Mouse (Mus musculus) heart, embryonic 10.5 days (tissue): ENCODE data around the gene Stfa2l1. TPM values are rescaled to one million over a fixed set of nuclear protein-coding genes. Genes with fewer than 3 reads are reported as not detected.
"Not testable (repeated sequence)": the region's sequence is repeated elsewhere in the genome, so short reads cannot be mapped to it uniquely, and the experiment has no call there.

ENCODE experiments used
- DNase-seq: peaks from one replicate; pipeline ENCODE4 v3.0.0-alpha.2; 2017; ENCODE audit warnings: low spot score
- H3K27ac ChIP-seq: fragments of 300-500 bp; sonication (generic); 2 replicates; pipeline ENCODE4 v1.5.1; 2016; ENCODE audit warnings: mild to moderate bottlenecking
- H3K27me3 ChIP-seq: fragments of 300-500 bp; sonication (generic); 2 replicates; pipeline ENCODE4 v1.6.1; 2016; ENCODE audit warnings: mild to moderate bottlenecking; ENCODE audit not compliant: poor library complexity, insufficient read depth, severe bottlenecking
- H3K36me3 ChIP-seq: fragments of 300-500 bp; sonication (generic); 2 replicates; pipeline ENCODE4 v1.6.1; 2016; ENCODE audit warnings: mild to moderate bottlenecking, moderate library complexity
- H3K4me1 ChIP-seq: fragments of 300-500 bp; sonication (generic); 2 replicates; pipeline ENCODE4 v1.6.1; 2016; ENCODE audit warnings: mild to moderate bottlenecking
- H3K4me3 ChIP-seq: fragments of 300-500 bp; sonication (generic); 2 replicates; pipeline ENCODE4 v1.5.1; 2016; ENCODE audit warnings: mild to moderate bottlenecking, moderate library complexity
- H3K9me3 ChIP-seq: fragments of 300-500 bp; sonication (generic); 2 replicates; pipeline ENCODE4 v1.6.1; 2016; ENCODE audit warnings: mild to moderate bottlenecking, moderate library complexity
- WGBS: fragments of 180-500 bp; shearing (Covaris S2); methylation state at CpG from one replicate; pipeline ENCODE4 v1.1.7; 2016; 5-methylcytosine and 5-hydroxymethylcytosine counted together
- polyA plus RNA-seq: library from polyadenylated mRNA; unstranded; fragments of >200 nt; fragmentation: Nextera tagmentation; extraction: Ambion mirVana; gene quantifications from 2 replicates; pipeline ENCODE4 v1.2.1, GENCODE M21; 2016

Stfa2l1 gene
- polyA plus RNA-seq = not detected in 2 replicates

DNA sequence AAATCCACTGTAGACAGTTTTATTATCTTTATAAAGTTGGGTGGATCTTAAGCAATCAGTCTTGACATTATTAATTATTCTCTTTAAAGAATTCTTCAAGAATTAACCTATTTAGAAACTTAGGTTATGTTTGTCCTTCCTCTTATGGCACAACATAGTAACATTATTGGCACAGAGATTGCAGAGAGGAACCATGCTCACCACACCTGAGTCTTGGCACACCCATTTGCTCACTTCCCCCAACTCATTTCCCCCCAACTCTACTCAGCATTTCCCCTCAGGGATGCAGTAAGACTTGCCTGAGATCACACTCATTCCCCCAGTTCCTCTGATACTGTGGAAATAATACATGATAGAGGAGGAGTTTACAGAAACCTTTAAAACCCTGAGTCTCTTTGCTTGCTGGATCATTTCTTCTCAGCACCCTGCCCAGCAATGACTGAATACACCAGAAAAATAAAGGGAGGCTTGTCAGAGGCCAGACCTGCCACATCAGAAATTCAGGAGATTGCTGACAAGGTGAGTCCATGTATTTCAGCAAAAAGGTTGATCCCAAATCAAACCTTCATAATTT lies at the start of gene Stfa2l1:
Gene Stfa2l1 (plus strand): TSS at position 410 of the 574 bp plus-strand sequence.
- Histone ChIP-seq H3K36me3 (no peaks in the 10 kb centered on the region), H3K9me3 (no peaks in the 10 kb centered on the region), H3K27me3 (no peaks in the 10 kb centered on the region), H3K4me3 (no peak within 1 kb of the TSS), H3K27ac (no peak within 1 kb of the TSS), H3K4me1 (no peaks in the 10 kb centered on the region)
- DNase-seq = no peak

- H3K36me3 ChIP-seq, H3K4me1 ChIP-seq, H3K9me3 ChIP-seq, H3K27me3 ChIP-seq, H3K27ac ChIP-seq, H3K4me3 ChIP-seq, DNase-seq: not testable (repeated sequence)
Observed at GRCm38 (mm10) chr16:36111486-36111885, 45.1 kb upstream of the Stfa2l1 start.

DNA sequence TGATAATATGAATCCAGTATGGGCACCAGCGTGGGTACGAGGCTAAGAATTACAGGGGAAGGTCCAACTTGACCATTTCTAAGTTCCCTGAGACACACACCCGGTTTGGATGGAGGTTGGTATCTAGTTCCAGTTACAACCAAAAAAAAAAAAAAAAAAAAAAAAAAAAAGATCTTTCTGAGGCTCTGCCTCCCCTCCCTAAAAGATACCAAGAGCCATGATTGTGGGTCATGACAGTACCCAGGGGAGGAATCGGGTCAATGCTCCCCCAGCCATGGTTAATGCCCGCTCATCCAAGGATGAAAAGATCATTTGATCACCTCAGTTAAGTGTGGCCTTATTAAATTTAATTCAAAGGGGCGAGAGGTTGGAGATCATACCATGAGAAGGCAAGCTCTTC lies 40.9 kb upstream of the Stfa2l1 start:
- H3K4me1 ChIP-seq = not testable (repeated sequence)

GRCm38 (mm10) chr16:36128092-36128491 lies 28.5 kb upstream of the Stfa2l1 start:
- Histone ChIP-seq H3K4me1 (no peaks in the 10 kb centered on the region), H3K27ac (no peak overlapping the region), H3K27me3 (no peaks in the 10 kb centered on the region), H3K4me3 (no peak overlapping the region), H3K9me3 (no peaks in the 10 kb centered on the region), H3K36me3 (no peaks in the 10 kb centered on the region)
- 79% methylated on average over 7 of the region's 7 CpGs for WGBS
- no peak for DNase-seq

More for the DNA sequence above, 40.9 kb upstream of the Stfa2l1 start:
- H3K4me3 ChIP-seq, DNase-seq, H3K9me3 ChIP-seq, H3K27ac ChIP-seq, H3K27me3 ChIP-seq, H3K36me3 ChIP-seq: not testable (repeated sequence)
- WGBS = 86% methylated on average over 6 of the region's 6 CpGs

- WGBS = 63% methylated on average over 1 of the region's 1 CpGs
- H3K9me3 ChIP-seq = no peaks in the 10 kb centered on the region
- DNase-seq = no peak
- H3K27ac ChIP-seq = no peak within 1 kb of the TSS
- no peaks in the 10 kb centered on the region for H3K4me1 ChIP-seq
- H3K4me3 ChIP-seq = no peak within 1 kb of the TSS
- no peaks in the 10 kb centered on the region for H3K36me3 ChIP-seq
- H3K27me3 ChIP-seq = no peaks in the 10 kb centered on the region
Observed at GRCm38 (mm10) chr16:36131141-36131540, 25.5 kb upstream of the Stfa2l1 start, which contains the start of gene Csta1. Gene Csta1 (minus strand): TSS chr16:36131241.

- no peaks in the 10 kb centered on the region for H3K36me3 ChIP-seq
- no peaks in the 10 kb centered on the region for H3K27me3 ChIP-seq
- no peak for DNase-seq
- H3K4me3 ChIP-seq = no peak overlapping the region
- H3K9me3 ChIP-seq = no peaks in the 10 kb centered on the region
- no peak overlapping the region for H3K27ac ChIP-seq
- 69% methylated on average over 2 of the region's 2 CpGs for WGBS
- no peaks in the 10 kb centered on the region for H3K4me1 ChIP-seq
Observed at GRCm38 (mm10) chr16:36138201-36138600, 18.4 kb upstream of the Stfa2l1 start.

- not testable (repeated sequence) for H3K4me3 ChIP-seq, H3K27me3 ChIP-seq, H3K9me3 ChIP-seq, H3K36me3 ChIP-seq, H3K4me1 ChIP-seq, DNase-seq, H3K27ac ChIP-seq
- 83% methylated on average over 10 of the region's 10 CpGs for WGBS
Observed at GRCm38 (mm10) chr16:36167841-36168240, 11.2 kb downstream of the Stfa2l1 start.

DNA sequence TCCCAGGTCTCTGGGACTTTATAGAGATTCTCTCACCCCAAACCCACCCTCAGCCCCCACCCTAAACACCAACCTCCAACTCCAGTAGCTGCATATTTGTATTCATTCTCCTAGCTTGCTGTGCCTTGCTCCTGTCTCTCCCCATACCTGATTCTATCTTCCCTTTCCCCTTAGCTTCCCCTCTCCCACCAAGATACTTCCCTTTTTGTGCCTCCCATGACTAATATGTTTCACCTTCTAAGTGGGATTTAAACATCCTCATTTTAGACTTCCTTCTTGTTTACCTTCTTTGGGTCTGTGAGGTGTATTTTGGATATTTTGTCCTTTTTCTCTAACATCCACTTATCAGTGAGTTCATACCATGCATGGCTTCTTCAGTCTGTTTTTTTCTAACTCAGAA lies 19.5 kb downstream of the Stfa2l1 start:
- H3K36me3 ChIP-seq = no peaks in the 10 kb centered on the region
- no peak for DNase-seq
- H3K4me3 ChIP-seq = no peak overlapping the region
- no peak overlapping the region for H3K27ac ChIP-seq
- H3K27me3 ChIP-seq = no peaks in the 10 kb centered on the region
- H3K4me1 ChIP-seq = no peaks in the 10 kb centered on the region
- H3K9me3 ChIP-seq = no peaks in the 10 kb centered on the region

DNA sequence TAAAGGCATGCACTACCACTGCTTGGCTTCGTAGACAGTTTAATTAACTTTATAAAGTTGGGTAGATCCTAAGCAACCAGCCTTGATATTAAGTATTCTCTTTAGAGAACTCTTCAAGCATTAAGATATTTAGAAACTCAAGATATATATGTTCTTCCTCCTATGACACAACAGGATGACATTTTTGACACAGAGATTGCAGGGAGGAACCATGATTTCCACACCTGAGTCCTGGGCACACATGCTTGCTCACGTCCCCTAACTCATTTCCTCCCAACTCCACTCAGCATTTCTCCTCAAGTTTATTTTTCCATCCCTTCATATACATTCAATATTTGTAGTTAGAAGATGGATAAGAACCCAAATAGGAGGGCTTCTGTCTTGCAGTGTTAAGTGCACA lies 23.3 kb downstream of the Stfa2l1 start:
- Histone ChIP-seq H3K4me1 (no peaks in the 10 kb centered on the region), H3K27me3 (no peaks in the 10 kb centered on the region), H3K27ac (no peak overlapping the region), H3K4me3 (no peak overlapping the region), H3K9me3 (no peaks in the 10 kb centered on the region), H3K36me3 (no peaks in the 10 kb centered on the region)
- 78% methylated on average over 2 of the region's 2 CpGs for WGBS
- DNase-seq = no peak

DNA sequence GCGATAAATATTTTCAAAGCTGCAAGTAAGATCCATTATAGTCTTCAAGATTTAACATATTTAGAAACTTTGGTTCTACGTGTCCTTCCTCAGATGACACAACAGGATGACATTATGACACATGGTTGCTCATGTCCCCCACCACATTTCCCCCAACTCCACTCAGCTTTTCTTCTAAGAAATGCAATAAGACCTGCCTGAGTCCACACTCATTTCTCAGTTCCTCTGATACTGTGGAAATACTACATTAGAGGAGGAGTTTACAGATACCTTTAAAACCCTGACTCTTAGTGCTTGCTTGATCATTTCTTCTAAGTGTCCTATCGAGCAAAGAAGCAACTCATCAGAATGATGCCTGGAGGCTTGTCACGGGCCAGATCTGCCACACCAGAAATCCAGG lies 27.3 kb downstream of the Stfa2l1 start, which contains the start of gene Gm5483:
Gene Gm5483 (plus strand): TSS at position 301 of the 400 bp plus-strand sequence.
- not testable (repeated sequence) for H3K9me3 ChIP-seq, H3K27ac ChIP-seq, H3K27me3 ChIP-seq, H3K4me1 ChIP-seq, H3K36me3 ChIP-seq, H3K4me3 ChIP-seq, DNase-seq
- WGBS = 73% methylated on average over 4 of the region's 4 CpGs

- Histone ChIP-seq H3K36me3 (no peaks in the 10 kb centered on the region), H3K9me3 (no peaks in the 10 kb centered on the region), H3K27ac (no peak overlapping the region), H3K4me3 (no peak overlapping the region), H3K27me3 (no peaks in the 10 kb centered on the region), H3K4me1 (0 out of 2 replicates have a peak, but pooled peaks cover 2% of the 10 kb centered on the region)
- DNase-seq = no peak
- WGBS = 55% methylated on average over 19 of the region's 19 CpGs
Observed at GRCm38 (mm10) chr16:36199226-36199625, 42.6 kb downstream of the Stfa2l1 start.

DNA sequence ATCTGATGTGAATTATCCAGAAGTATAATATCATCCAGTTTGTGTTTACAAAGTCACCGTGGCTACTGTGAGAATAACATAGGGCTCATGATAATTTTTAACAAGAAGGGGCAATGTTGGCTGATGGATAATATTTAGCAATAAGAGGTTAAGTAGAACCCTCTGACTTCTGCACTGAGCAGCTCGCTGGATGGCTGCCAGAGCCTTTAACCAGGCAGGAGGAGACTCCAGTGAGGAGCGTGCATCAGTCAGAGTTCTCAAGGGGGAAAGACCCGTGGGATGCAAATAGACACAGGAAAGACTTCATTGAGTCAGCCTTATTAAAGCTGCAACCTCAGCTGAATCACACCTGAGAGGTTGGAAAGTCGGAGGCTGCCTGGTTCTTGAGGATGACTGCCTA lies 47.2 kb downstream of the Stfa2l1 start:
- WGBS = 78% methylated on average over 5 of the region's 5 CpGs
- no peaks in the 10 kb centered on the region for H3K27me3 ChIP-seq
- no peak overlapping the region for H3K27ac ChIP-seq
- H3K9me3 ChIP-seq = no peaks in the 10 kb centered on the region
- 0 out of 2 replicates have a peak, but pooled peaks cover 2% of the 10 kb centered on the region for H3K4me1 ChIP-seq
- no peak overlapping the region for H3K4me3 ChIP-seq
- no peaks in the 10 kb centered on the region for H3K36me3 ChIP-seq
- no peak for DNase-seq

- not testable (repeated sequence) for H3K27ac ChIP-seq, H3K9me3 ChIP-seq, H3K36me3 ChIP-seq, H3K4me1 ChIP-seq, DNase-seq, H3K4me3 ChIP-seq, H3K27me3 ChIP-seq
- 37% methylated on average over 2 of the region's 2 CpGs for WGBS
Observed at GRCm38 (mm10) chr16:36205684-36206083, 49.1 kb downstream of the Stfa2l1 start.

DNA sequence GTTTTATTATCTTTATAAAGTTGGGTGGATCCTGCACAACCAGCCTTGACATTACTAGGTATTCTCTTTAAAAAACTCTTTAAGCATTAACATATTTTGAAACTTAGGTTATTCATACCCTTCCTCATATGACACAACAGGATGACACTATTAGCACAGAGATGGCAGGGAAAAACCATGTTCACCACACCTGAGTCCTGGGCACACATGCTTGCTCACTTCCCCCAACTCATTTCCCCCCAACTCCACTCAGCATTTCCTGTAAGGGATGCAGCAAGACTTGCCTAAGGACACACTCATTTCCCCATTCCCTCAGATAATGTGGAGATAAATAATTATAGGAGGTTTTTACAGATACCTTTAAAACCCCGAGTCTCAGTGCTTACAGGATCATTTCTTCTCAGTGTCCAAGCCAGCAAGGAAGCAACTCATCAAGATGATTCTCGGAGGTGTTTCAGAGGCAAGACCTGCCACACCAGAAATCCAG lies 53.4 kb downstream of the Stfa2l1 start, which contains the start of gene Gm5416:
Gene Gm5416 (plus strand): TSS at position 437 of the 487 bp plus-strand sequence.
- no peak for DNase-seq

More for the DNA sequence above, 53.4 kb downstream of the Stfa2l1 start, which contains the start of gene Gm5416:
- H3K27ac ChIP-seq = no peak within 1 kb of the TSS
- H3K9me3 ChIP-seq = no peaks in the 10 kb centered on the region
- WGBS = 69% methylated on average over 2 of the region's 2 CpGs
- H3K4me3 ChIP-seq = no peak within 1 kb of the TSS
- H3K36me3 ChIP-seq = no peaks in the 10 kb centered on the region
- H3K27me3 ChIP-seq = no peaks in the 10 kb centered on the region
- no peaks in the 10 kb centered on the region for H3K4me1 ChIP-seq
